Mouse (Mus musculus) bone marrow macrophage, adult 2 months (primary cell): ENCODE measurements around the gene Acot7. TPM values are rescaled to one million over a fixed set of nuclear protein-coding genes. Genes with fewer than 3 reads are reported as not detected.

Experiments
- H3K27ac ChIP-seq: 2 replicates; pipeline ENCODE4 v1.5.1; 2012; ENCODE audit warnings: low read depth, low read length; ENCODE audit not compliant: insufficient read depth
- H3K4me1 ChIP-seq: 2 replicates; pipeline ENCODE4 v1.6.1; 2012; ENCODE audit warnings: low read length; ENCODE audit not compliant: control insufficient read depth, insufficient read depth
- H3K4me3 ChIP-seq: 2 replicates; pipeline ENCODE4 v1.5.1; 2012; ENCODE audit warnings: mild to moderate bottlenecking, low read length, moderate library complexity; ENCODE audit not compliant: insufficient read depth
- CTCF ChIP-seq: IDR thresholded peaks from 2 replicates; pipeline ENCODE4 v1.5.1; 2012; ENCODE audit warnings: low read depth, mild to moderate bottlenecking, low read length, moderate library complexity
- POLR2A ChIP-seq: IDR thresholded peaks from 2 replicates; pipeline ENCODE4 v1.6.1; 2012; ENCODE audit warnings: mild to moderate bottlenecking, low read depth, low read length, borderline replicate concordance
- polyA plus RNA-seq: library from polyadenylated mRNA; stranded (reverse); fragments of >200 nt; gene quantifications from 2 replicates; pipeline ENCODE4 v1.2.4, GENCODE M21; 2012; ENCODE audit not compliant: missing spikeins, insufficient read depth, insufficient read length

Acot7 gene
- polyA plus RNA-seq, 1 experiment = 46.2 TPM

DNA sequence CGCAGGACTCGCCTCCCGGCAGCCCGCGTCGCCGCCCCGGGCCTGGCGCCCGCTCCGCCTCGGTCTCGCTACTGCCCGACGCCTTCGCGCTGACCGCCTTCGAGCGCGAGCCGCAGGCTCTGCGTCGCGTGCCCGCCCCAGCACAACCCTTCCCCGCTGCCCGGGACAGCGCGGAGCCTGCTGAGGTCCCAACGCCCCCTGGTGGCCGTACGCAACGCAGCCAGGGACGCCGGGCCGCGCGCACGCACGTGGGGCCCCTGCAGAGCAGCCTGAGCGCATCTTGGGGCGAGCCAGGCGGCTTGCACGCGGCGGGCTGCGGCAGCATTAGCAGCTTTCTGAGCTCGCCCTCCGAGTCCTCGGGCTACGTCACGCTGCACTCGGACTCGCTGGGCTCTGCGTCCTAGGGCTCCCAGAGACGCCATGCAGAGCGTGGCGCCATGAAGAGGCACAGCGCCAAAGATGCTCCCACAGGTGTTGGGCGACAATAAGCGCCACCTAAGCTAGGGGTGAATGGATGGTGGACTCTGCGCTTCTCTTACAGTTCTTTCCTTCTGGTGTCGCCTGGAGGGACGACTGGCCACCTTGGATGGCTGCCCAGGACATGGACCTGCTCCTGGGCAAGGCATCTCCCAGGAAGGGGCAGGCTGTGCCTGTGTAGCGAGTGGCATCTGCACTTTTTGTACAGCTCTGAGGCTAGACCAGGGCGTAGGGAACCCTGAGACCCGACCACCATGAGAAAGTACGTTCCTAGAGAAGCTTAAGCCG lies 105.4 kb downstream of the Acot7 start:
- Histone ChIP-seq H3K4me1 (no peaks in the 10 kb centered on the region), H3K4me3 (peak overlapping the region; percentile 21; the same call in 1 of the 2 replicates), H3K27ac (no peak overlapping the region)
- TF ChIP-seq POLR2A (no peak), CTCF (peak; percentile 43; the same call in 1 of the 2 replicates)

DNA sequence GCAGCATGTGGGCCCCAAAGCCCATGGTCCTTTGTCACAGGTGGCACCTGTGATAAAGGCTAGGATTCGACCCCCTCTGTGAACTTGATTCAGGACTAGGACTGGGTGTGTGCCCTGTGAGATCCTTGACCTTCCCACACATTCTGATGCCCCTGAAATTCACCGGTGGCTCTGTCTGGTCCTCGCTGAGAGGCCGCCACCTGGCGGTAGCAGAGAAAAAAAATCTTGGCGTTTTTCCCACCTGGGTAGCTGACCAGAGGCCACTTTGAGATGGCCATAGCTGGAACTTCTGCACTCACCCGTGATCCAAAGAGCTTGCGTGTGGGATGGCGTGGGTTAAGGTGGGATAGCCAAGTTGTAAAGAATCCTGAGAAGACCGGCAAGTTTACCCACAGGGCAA lies 107.6 kb downstream of the Acot7 start:
- no peak overlapping the region for H3K27ac ChIP-seq
- no peak overlapping the region for H3K4me3 ChIP-seq
- no peaks in the 10 kb centered on the region for H3K4me1 ChIP-seq
- TF ChIP-seq POLR2A (no peak), CTCF (peak; percentile 85)

DNA sequence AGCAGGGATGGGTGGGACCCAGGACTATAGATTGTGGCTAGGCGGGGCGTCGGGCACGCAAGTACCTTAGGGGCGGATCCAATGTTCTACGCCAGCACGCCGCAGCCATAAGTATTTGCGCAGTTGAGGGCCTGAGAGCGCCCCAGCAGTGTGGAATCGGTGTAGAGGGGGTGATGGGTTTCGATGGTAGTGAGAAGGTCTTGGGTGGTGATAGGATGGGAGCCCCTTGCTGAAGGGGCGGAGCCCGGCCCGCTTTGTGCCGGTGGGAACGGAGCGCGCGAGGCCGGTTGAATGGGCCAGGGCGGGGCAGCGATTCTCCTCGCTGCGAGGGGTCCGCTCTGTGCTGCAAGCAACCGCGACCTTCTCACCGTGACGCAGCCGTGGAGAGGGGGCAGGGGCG lies 108.2 kb downstream of the Acot7 start:
- Histone ChIP-seq H3K4me1 (no peaks in the 10 kb centered on the region), H3K4me3 (no peak overlapping the region), H3K27ac (no peak overlapping the region)
- TF ChIP-seq POLR2A (no peak), CTCF (no peak)

DNA sequence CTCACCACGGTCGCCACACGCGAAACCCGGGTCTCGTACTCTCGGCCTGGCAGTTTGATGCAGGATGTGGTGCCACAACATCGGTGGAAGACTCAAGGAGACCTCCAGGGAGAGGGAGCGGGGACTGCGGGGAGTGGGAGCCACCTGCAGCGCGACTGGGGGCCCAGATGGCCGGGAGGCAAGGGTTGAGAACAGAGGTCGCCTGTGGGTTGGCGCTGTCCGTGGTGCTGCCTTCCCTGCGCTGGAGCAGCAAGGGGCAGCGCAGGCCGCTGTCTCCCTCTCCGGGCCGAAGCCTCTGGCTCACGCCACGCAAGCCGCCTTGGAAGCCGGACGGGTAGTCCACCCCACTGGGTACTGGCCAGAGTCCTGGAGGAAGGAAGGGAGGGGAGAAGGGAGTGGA lies 109.0 kb downstream of the Acot7 start:
- Histone ChIP-seq H3K4me3 (no peak overlapping the region), H3K4me1 (no peaks in the 10 kb centered on the region), H3K27ac (no peak overlapping the region)
- TF ChIP-seq POLR2A = no peak
- no peak for TF ChIP-seq CTCF

DNA sequence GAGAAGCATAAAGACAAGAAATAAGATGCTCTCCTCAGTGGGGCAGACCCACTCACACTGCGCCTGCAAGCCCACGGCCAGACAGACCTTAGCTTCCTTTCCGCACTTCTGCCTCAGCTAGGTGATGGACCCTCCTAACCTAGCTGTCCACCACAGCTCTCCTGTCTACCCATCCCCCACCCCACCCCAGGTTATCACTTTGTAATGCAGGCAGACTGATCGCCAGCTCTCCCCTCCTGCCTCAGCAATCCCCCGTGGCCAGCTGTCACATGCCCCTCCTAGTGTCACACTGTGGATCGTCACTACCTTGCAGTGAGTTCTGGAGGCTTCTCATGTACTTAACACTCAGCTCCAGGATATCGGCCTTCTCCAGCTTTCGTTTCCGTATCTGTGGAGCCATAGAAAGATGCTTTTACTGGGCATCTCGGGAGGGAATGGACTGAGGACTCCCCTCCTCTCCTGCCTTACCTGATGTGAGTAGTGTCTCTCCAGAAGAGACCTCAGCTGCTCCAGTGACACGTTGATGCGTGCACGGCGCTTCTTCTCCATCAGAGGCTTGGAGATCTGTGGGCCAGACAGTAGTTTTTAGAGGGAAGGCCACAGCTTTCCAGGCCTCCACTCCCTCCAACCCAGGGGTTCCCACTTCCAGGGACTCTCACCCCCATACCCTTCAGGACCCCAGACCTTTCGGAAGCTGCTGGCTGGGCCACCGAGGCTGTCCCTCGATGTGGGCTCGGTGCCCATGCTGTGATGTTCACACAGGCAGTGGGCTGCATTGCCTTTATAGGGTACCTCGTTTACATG lies 109.6 kb downstream of the Acot7 start:
- TF ChIP-seq CTCF (no peak), POLR2A (no peak)
- no peak overlapping the region for H3K4me3 ChIP-seq
- H3K4me1 ChIP-seq = no peaks in the 10 kb centered on the region

DNA sequence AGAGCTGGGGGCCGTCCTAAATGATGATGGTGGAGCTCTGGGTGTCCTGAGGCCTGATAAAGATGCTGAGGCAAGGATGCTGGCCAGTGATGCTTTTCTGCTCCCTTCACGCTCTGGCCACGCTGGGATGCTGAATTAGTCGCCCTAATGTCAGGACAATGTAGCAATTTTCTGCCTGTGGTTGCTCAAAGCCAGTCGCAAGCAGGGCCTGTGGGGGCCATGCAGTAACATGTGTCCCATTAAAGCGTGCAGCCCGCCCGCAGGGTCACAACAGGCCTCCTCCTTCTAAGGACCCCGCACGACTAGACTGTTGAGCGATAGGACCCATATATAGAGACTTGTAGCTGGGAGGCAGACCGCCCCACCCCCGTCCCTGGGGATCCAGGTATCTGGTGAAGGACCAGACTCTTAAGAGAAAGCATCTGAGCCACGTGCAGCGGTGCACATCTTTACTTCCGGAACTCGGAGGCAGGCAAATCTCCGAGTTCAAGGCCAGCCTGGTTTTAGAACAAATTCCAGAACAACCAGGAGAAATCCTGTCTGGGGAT lies 110.5 kb downstream of the Acot7 start:
- Histone ChIP-seq H3K4me3 (no peak overlapping the region), H3K27ac (no peak overlapping the region), H3K4me1 (no peaks in the 10 kb centered on the region)
- TF ChIP-seq CTCF = no peak
- no peak for TF ChIP-seq POLR2A

More for the DNA sequence above, 109.6 kb downstream of the Acot7 start:
- no peak overlapping the region for H3K27ac ChIP-seq

DNA sequence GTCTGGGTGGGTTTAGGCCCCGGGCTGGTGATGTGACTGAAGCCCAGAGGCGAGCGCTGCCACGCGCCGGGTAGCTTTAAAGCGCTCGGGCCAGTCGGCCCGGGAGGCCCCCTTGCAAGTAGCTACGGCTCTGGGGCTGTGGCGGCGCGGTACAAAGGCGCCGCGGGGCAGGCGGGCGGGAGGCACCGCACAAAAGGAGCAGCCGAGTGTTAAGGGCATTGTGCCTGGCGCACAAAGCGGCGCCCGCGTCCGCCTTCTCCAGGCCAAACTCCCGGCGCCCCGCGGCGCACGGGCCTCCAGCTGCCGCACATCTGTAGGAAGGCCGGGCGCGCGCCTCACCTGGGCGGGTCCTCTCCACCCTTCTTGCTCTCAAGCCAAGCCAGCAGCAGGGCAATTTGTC lies 112.5 kb downstream of the Acot7 start:
- no peak overlapping the region for H3K27ac ChIP-seq
- TF ChIP-seq CTCF (no peak), POLR2A (no peak)
- H3K4me1 ChIP-seq = peaks cover 4% of the 10 kb centered on the region; the same call in 1 of the 2 replicates
- no peak overlapping the region for H3K4me3 ChIP-seq

DNA sequence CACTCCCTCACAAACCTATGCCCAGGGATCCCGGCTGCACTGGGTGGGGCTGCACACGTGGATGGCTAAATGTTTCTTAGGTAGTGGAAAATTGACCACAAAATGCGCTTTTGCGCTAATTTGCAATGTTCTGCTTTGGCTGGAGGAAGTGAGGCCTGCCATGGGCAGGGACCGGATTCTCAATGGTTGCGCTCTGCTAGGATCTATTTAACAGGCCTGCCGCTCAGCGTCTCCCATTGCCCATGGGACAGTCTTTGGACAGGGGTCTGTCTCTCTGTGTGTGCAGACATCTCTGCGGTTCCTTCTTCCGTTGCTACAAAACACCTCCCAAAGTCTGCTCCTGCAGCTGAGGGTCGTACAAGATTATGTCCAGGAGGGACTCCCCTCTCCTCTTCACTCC lies 113.1 kb downstream of the Acot7 start:
- H3K27ac ChIP-seq = no peak overlapping the region
- H3K4me3 ChIP-seq = no peak overlapping the region
- TF ChIP-seq POLR2A (no peak), CTCF (no peak)
- peaks cover 5% of the 10 kb centered on the region; the same call in 1 of the 2 replicates for H3K4me1 ChIP-seq

DNA sequence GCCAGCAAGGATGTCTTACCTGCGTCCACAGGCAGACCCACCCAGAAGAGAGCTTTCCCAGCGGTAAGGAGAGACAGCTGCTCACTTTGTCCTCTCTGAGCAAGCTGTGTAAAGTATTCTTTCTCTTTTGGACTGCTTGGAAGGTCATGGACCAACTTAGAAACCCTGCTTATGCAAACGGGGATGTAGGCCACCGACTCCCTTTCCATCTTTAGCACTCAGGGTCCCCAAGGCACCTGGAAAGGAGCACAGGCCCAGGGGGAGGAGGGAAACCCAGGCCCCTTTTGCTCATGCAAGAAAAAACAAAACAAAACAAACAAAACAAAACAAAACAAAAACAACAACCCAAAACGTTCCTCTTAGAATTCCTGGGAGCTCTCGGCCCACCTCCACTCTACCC lies 113.6 kb downstream of the Acot7 start, which contains the start of gene Hes3:
TSS of gene Hes3 (minus strand) at position 101 of the 400 bp plus-strand sequence.
- Histone ChIP-seq H3K4me1 (peaks cover 10% of the 10 kb centered on the region), H3K27ac (no peak within 1 kb of the TSS), H3K4me3 (no peak within 1 kb of the TSS)
- TF ChIP-seq POLR2A (no peak), CTCF (no peak)

DNA sequence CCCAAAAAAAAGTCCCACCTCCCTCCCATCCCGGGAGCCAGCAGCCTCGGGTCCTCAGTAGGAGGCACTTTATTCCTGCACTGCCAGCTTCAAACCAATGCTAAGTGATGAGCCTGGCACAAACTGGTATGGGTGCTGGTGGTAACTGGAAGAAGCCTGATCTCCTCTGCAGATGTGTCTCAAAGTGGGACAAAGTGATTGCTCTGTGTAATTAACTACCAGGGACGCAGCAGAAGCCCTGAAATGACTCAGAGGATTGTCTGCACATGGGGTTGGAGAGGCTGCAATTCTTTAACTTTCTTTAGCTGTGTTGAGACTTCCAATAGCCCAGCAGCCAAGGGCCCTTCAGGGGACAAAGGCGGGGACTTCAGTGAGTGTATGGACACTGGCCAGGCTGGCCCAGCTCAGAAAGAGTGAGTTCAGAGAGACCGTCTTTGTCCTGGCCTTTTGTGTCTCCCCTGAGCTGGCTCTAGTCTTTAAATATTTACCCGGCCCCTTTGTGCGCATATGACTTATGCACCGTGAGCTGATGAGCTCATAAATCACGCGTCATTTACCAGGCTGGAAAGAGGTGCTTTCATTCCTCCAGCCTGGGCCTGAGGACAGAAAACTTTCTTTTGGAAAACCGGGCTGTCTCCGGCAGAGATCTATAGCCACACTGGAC lies 114.3 kb downstream of the Acot7 start:
- H3K27ac ChIP-seq = no peak overlapping the region
- no peak for TF ChIP-seq POLR2A
- no peak for TF ChIP-seq CTCF
- no peak overlapping the region for H3K4me3 ChIP-seq
- H3K4me1 ChIP-seq = peaks cover 10% of the 10 kb centered on the region
